Mouse (Mus musculus) MEL (cell line): Measurements from ENCODE around the gene Pld4. TPM values are rescaled to one million over a fixed set of nuclear protein-coding genes. Genes with fewer than 3 reads are reported as not detected.

Source experiments
- DNase-seq: peaks from one replicate; pipeline ENCODE4 v3.0.0; 2011; ENCODE audit warnings: low read depth, low spot score
- H3K27ac ChIP-seq: 2 replicates; pipeline ENCODE4 v1.5.1; 2012; ENCODE audit warnings: low read depth, mild to moderate bottlenecking, control low read depth, low read length, moderate library complexity; ENCODE audit not compliant: control insufficient read depth
- H3K27me3 ChIP-seq, 2 experiments: fragments of 150-350 bp in 1 of 2; sonication (generic) in 1 of 2; 2 replicates each; pipeline ENCODE4 v1.6.1; 2012; ENCODE audit warnings: low read length in 2 of 2, mild to moderate bottlenecking in 2 of 2, improper control_type of control experiment in 1 of 2, moderate library complexity in 1 of 2; ENCODE audit not compliant: insufficient read depth in 2 of 2, control insufficient read depth in 1 of 2
- H3K36me3 ChIP-seq, 2 experiments: 2 replicates each; pipeline ENCODE4 v1.6.1; 2012 to 2014; ENCODE audit warnings: low read length in 2 of 2, improper control_type of control experiment in 1 of 2, inconsistent platforms in 1 of 2, mild to moderate bottlenecking in 1 of 2; ENCODE audit not compliant: insufficient read depth in 2 of 2, control insufficient read depth in 1 of 2
- H3K4me1 ChIP-seq, 2 experiments: fragments of 150-350 bp in 1 of 2; sonication (generic) in 1 of 2; 2 replicates each; pipeline ENCODE4 v1.6.1; 2012; ENCODE audit warnings: low read length in 2 of 2, improper control_type of control experiment in 1 of 2, mild to moderate bottlenecking in 1 of 2; ENCODE audit not compliant: insufficient read depth in 2 of 2, control insufficient read depth in 1 of 2
- H3K4me3 ChIP-seq, 2 experiments: fragments of 150-350 bp in 1 of 2; sonication (generic) in 1 of 2; 2 replicates each; pipeline ENCODE4 v1.5.1; 2012; ENCODE audit warnings: low read depth in 2 of 2, low read length in 2 of 2, mild to moderate bottlenecking in 2 of 2, moderate library complexity in 2 of 2, control low read depth in 1 of 2, improper control_type of control experiment in 1 of 2; ENCODE audit not compliant: control insufficient read depth in 1 of 2, insufficient read depth in 1 of 2
- H3K79me2 ChIP-seq: 2 replicates; pipeline ENCODE4 v1.6.1; 2012; ENCODE audit warnings: mild to moderate bottlenecking, low read length, moderate library complexity; ENCODE audit not compliant: control insufficient read depth, poor library complexity, insufficient read depth
- H3K9ac ChIP-seq: 2 replicates; pipeline ENCODE4 v1.6.1; 2012; ENCODE audit warnings: low read depth, mild to moderate bottlenecking, control low read depth, low read length, moderate library complexity; ENCODE audit not compliant: control insufficient read depth, poor library complexity, severe bottlenecking
- H3K9me3 ChIP-seq: fragments of 150-350 bp; sonication (generic); replicated peaks from 2 replicates; pipeline ENCODE4 v1.6.1; 2012; ENCODE audit warnings: mild to moderate bottlenecking, low read length, improper control_type of control experiment, moderate library complexity; ENCODE audit not compliant: insufficient read depth
- CHD1 ChIP-seq: IDR thresholded peaks from 2 replicates; pipeline ENCODE4 v1.6.1; 2012; ENCODE audit warnings: low read depth, mild to moderate bottlenecking, inconsistent platforms, low read length, improper control_type of control experiment
- CTCF ChIP-seq, 3 experiments: IDR thresholded peaks in 2 of 3; conservative IDR thresholded peaks in 1 of 3; 2 replicates each; pipeline ENCODE4 v1.5.1; 2011 to 2012; ENCODE audit warnings: low read length in 3 of 3, low read depth in 2 of 3, mild to moderate bottlenecking in 2 of 3, improper control_type of control experiment in 1 of 3, inconsistent platforms in 1 of 3, mixed read lengths in 1 of 3, moderate library complexity in 1 of 3; ENCODE audit not compliant: control insufficient read depth in 1 of 3, insufficient read depth in 1 of 3, poor library complexity in 1 of 3, severe bottlenecking in 1 of 3
- ELF1 ChIP-seq: IDR thresholded peaks from 2 replicates; pipeline ENCODE4 v1.6.1; 2014; ENCODE audit warnings: low read depth, mild to moderate bottlenecking, inconsistent platforms, low read length, improper control_type of control experiment, moderate library complexity
- ETS1 ChIP-seq: IDR thresholded peaks from 2 replicates; pipeline ENCODE4 v1.6.1; 2012; ENCODE audit warnings: low read depth, mild to moderate bottlenecking, inconsistent platforms, low read length, improper control_type of control experiment, moderate library complexity
- GABPA ChIP-seq: IDR thresholded peaks from 2 replicates; pipeline ENCODE4 v1.6.1; 2012; ENCODE audit warnings: low read depth, mild to moderate bottlenecking, inconsistent platforms, low read length, improper control_type of control experiment, moderate library complexity
- GATA1 ChIP-seq: IDR thresholded peaks from 2 replicates; pipeline ENCODE4 v1.6.1; 2011; ENCODE audit warnings: low read depth, low read length, improper control_type of control experiment
- KAT2A ChIP-seq: conservative IDR thresholded peaks from 2 replicates; pipeline ENCODE4 v1.6.1; 2012; ENCODE audit warnings: low read depth, low read length, improper control_type of control experiment, inconsistent platforms
- MAX ChIP-seq: IDR thresholded peaks from 2 replicates; pipeline ENCODE4 v1.6.1; 2011; ENCODE audit warnings: low read length, improper control_type of control experiment
- MAZ ChIP-seq: IDR thresholded peaks from 2 replicates; pipeline ENCODE4 v1.6.1; 2012; ENCODE audit warnings: low read depth, mild to moderate bottlenecking, inconsistent platforms, low read length, improper control_type of control experiment
- NELFE ChIP-seq: IDR thresholded peaks from 2 replicates; pipeline ENCODE4 v1.6.1; 2011; ENCODE audit warnings: low read depth, low read length, improper control_type of control experiment
- NRF1 ChIP-seq: IDR thresholded peaks from 2 replicates; pipeline ENCODE4 v1.6.1; 2014; ENCODE audit warnings: low read depth, mild to moderate bottlenecking, inconsistent platforms, low read length, improper control_type of control experiment, moderate library complexity; ENCODE audit not compliant: poor library complexity, insufficient read depth, severe bottlenecking
- POLR2A ChIP-seq, 2 experiments: IDR thresholded peaks; 2 replicates each; pipeline ENCODE4 v1.6.1; 2011 to 2012; ENCODE audit warnings: low read length in 2 of 2, mild to moderate bottlenecking in 2 of 2, control low read depth in 1 of 2, improper control_type of control experiment in 1 of 2, low read depth in 1 of 2, moderate library complexity in 1 of 2; ENCODE audit not compliant: control insufficient read depth in 1 of 2, insufficient read depth in 1 of 2, poor library complexity in 1 of 2
- POLR2AphosphoS5 ChIP-seq: IDR thresholded peaks from 2 replicates; pipeline ENCODE4 v1.6.1; 2012; ENCODE audit warnings: low read depth, borderline replicate concordance, mild to moderate bottlenecking, inconsistent platforms, low read length, moderate library complexity, mixed read lengths
- RAD21 ChIP-seq: IDR thresholded peaks from 2 replicates; pipeline ENCODE4 v1.6.1; 2011; ENCODE audit warnings: mild to moderate bottlenecking, low read depth, low read length, improper control_type of control experiment
- SMC3 ChIP-seq: IDR thresholded peaks from 2 replicates; pipeline ENCODE4 v1.6.1; 2011; ENCODE audit warnings: low read depth, low read length, improper control_type of control experiment
- TAL1 ChIP-seq: IDR thresholded peaks from 2 replicates; pipeline ENCODE4 v1.6.1; 2012; ENCODE audit warnings: mild to moderate bottlenecking, inconsistent platforms, low read length, moderate library complexity, mixed read lengths
- UBTF ChIP-seq: IDR thresholded peaks from 2 replicates; pipeline ENCODE4 v1.6.1; 2012; ENCODE audit warnings: low read depth, mild to moderate bottlenecking, inconsistent platforms, low read length, improper control_type of control experiment, moderate library complexity, borderline replicate concordance; ENCODE audit not compliant: insufficient read depth
- USF2 ChIP-seq, 2 experiments: IDR thresholded peaks; 2 replicates each; pipeline ENCODE4 v1.6.1; 2011 to 2012; ENCODE audit warnings: improper control_type of control experiment in 2 of 2, low read length in 2 of 2, borderline replicate concordance in 1 of 2, inconsistent platforms in 1 of 2, low read depth in 1 of 2, mild to moderate bottlenecking in 1 of 2; ENCODE audit not compliant: insufficient read depth in 1 of 2
- polyA plus RNA-seq, 2 experiments: library from polyadenylated mRNA; stranded (reverse) in 1 of 2; unstranded in 1 of 2; fragments of >175 nt in 1 of 2; fragments of >200 nt in 1 of 2; gene quantifications; 2 replicates each; pipeline versions ENCODE4 v1.2.1 to v1.2.4; 2012; ENCODE audit warnings: low replicate concordance in 2 of 2, low read depth in 1 of 2; ENCODE audit not compliant: insufficient read length in 2 of 2, insufficient read depth in 1 of 2, missing spikeins in 1 of 2
- total RNA-seq: library from RNA; depleted of rRNA; stranded (reverse); fragments of 300-350 nt; gene quantifications from 2 replicates; pipeline ENCODE4 v1.2.3, GENCODE M21; 2012

Gene Pld4
- total and polyA plus RNA-seq, 3 experiments = 9.7 to 16.4 TPM; not detected in 1

GRCm38 (mm10) chr12:112720890-112721423 lies 39.5 kb upstream of the Pld4 start:
- Histone ChIP-seq H3K4me3 (no peak overlapping the region), H3K36me3 (0 out of 4 replicates have a peak, but pooled peaks cover 0 to 2% of the 10 kb centered on the region in 2 experiments), H3K9me3 (no peaks in the 10 kb centered on the region), H3K9ac (no peak overlapping the region), H3K27me3 (peaks cover 0 to 2% of the 10 kb centered on the region in 2 experiments; a peak in 1 of 4 replicates), H3K27ac (no peak overlapping the region), H3K4me1 (peaks cover 0 to 14% of the 10 kb centered on the region in 2 experiments; a peak in 3 of 4 replicates), H3K79me2 (no peaks in the 10 kb centered on the region; the same call in 1 of the 2 replicates)
- no peak for TF ChIP-seq CTCF (IDR thresholded peaks at IDR 0.05 in 2 of 3, conservative IDR thresholded peaks at IDR 0.05 in 1 of 3; ENCODE audit: control insufficient read depth in 1 of 3, insufficient read depth in 1 of 3, low read depth in 2 of 3, low read length in 3 of 3, poor library complexity in 1 of 3, severe bottlenecking in 1 of 3)
- TF ChIP-seq POLR2A (IDR thresholded peaks at IDR 0.05; ENCODE audit: control insufficient read depth in 1 of 2, insufficient read depth in 1 of 2, low read depth in 1 of 2, low read length in 2 of 2, poor library complexity in 1 of 2) = 0 out of 4 replicates have a peak, but pooled peaks of 1 of the 2 experiments have one; percentile 12
- DNase-seq = no peak

GRCm38 (mm10) chr12:112721424-112722239 lies 38.8 kb upstream of the Pld4 start:
- Histone ChIP-seq H3K27ac (no peak overlapping the region), H3K9ac (no peak overlapping the region), H3K9me3 (no peaks in the 10 kb centered on the region), H3K36me3 (0 out of 4 replicates have a peak, but pooled peaks cover 0 to 2% of the 10 kb centered on the region in 2 experiments), H3K4me3 (peak overlapping the region; percentile 36 to 38; a peak in 3 of 4 replicates)
- peak; percentile 58 for DNase-seq
- TF ChIP-seq POLR2AphosphoS5 (no peak), CTCF (IDR thresholded peaks at IDR 0.05 in 2 of 3, conservative IDR thresholded peaks at IDR 0.05 in 1 of 3; ENCODE audit: control insufficient read depth in 1 of 3, insufficient read depth in 1 of 3, low read depth in 2 of 3, low read length in 3 of 3, poor library complexity in 1 of 3, severe bottlenecking in 1 of 3) (peak in 2 of 3 experiments; percentile 12 to 40; a peak in 3 of 6 replicates), ELF1 (0 out of 2 replicates have a peak, but pooled peaks have one; percentile 18), UBTF (0 out of 2 replicates have a peak, but pooled peaks have one; percentile 12)
- TF ChIP-seq, all 39 proteins: peak for 3
- Histone ChIP-seq H3K4me1 (peaks cover 0 to 14% of the 10 kb centered on the region in 2 experiments; a peak in 3 of 4 replicates), H3K79me2 (no peaks in the 10 kb centered on the region; the same call in 1 of the 2 replicates), H3K27me3 (peaks cover 0 to 2% of the 10 kb centered on the region in 2 experiments; a peak in 1 of 4 replicates)

DNA sequence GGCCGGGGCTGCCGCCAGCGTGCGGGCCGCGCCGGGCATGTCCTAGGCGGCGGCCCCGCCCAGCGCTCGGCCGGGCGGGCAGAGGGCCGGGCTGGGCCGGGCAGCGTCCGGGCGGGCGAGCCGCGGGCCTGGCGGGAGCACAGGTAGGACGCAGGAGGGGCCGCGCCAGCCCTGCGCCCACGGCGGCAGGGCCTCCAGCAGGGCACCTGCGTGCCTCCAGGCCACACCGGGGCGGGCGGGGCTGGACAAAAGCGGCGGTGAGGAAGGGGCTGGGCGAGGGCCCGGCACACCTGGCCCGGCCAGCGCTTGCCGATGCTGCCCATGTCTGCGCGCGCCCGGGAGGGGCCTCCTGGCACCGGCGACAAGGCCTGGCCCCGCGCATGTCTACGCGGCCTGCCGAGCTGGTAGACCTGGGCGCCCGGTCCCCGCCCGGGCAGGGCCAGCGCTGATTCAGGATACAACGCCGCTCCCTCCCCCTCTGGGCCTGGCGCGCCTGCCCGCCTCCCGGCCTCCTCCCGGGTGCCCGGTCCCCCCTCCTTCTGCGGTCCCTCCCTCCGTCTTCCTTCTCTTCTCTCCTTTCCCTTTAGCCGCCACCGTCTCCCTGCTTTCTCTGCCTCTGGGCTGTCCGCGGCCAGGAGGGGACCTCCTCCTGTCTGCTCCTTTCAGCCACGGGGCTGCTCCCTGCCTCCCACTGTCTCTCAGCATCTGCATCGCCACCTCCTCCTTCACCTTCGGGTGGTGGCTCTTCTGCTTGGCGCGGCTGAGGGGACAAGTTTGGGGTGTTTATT lies 38.0 kb upstream of the Pld4 start:
- Histone ChIP-seq H3K36me3 (0 out of 4 replicates have a peak, but pooled peaks cover 0 to 2% of the 10 kb centered on the region in 2 experiments), H3K9me3 (no peaks in the 10 kb centered on the region), H3K4me1 (peaks cover 0 to 14% of the 10 kb centered on the region in 2 experiments; a peak in 3 of 4 replicates), H3K79me2 (no peaks in the 10 kb centered on the region; the same call in 1 of the 2 replicates), H3K9ac (peak overlapping the region; percentile 51), H3K27me3 (peaks cover 0 to 2% of the 10 kb centered on the region in 2 experiments; a peak in 1 of 4 replicates), H3K4me3 (peak overlapping the region; percentile 54 to 70), H3K27ac (no peak overlapping the region)
- peak; percentile 66 for DNase-seq
- TF ChIP-seq NRF1 = peak; percentile 64
- TF ChIP-seq RAD21 = no peak
- 0 out of 2 replicates have a peak, but pooled peaks have one; percentile 11 for TF ChIP-seq MAX
- no peak for TF ChIP-seq ELF1
- no peak for TF ChIP-seq KAT2A
- TF ChIP-seq USF2 (IDR thresholded peaks at IDR 0.05; ENCODE audit: borderline replicate concordance in 1 of 2, insufficient read depth in 1 of 2, low read depth in 1 of 2, low read length in 2 of 2) = no peak
- TF ChIP-seq ETS1 = no peak
- TF ChIP-seq TAL1 = no peak
- no peak for TF ChIP-seq GABPA
- no peak for TF ChIP-seq SMC3
- TF ChIP-seq MAZ = peak; percentile 74
- peak; percentile 22; the same call in 1 of the 2 replicates for TF ChIP-seq NELFE
- no peak for TF ChIP-seq GATA1
- no peak for TF ChIP-seq CHD1
- TF ChIP-seq POLR2A (IDR thresholded peaks at IDR 0.05; ENCODE audit: control insufficient read depth in 1 of 2, insufficient read depth in 1 of 2, low read depth in 1 of 2, low read length in 2 of 2, poor library complexity in 1 of 2) = no peak; a peak in 2 of 4 replicates
